Mouse (Mus musculus): Measurements from ENCODE around the gene Wnt5a.

Gene Wnt5a

DNA sequence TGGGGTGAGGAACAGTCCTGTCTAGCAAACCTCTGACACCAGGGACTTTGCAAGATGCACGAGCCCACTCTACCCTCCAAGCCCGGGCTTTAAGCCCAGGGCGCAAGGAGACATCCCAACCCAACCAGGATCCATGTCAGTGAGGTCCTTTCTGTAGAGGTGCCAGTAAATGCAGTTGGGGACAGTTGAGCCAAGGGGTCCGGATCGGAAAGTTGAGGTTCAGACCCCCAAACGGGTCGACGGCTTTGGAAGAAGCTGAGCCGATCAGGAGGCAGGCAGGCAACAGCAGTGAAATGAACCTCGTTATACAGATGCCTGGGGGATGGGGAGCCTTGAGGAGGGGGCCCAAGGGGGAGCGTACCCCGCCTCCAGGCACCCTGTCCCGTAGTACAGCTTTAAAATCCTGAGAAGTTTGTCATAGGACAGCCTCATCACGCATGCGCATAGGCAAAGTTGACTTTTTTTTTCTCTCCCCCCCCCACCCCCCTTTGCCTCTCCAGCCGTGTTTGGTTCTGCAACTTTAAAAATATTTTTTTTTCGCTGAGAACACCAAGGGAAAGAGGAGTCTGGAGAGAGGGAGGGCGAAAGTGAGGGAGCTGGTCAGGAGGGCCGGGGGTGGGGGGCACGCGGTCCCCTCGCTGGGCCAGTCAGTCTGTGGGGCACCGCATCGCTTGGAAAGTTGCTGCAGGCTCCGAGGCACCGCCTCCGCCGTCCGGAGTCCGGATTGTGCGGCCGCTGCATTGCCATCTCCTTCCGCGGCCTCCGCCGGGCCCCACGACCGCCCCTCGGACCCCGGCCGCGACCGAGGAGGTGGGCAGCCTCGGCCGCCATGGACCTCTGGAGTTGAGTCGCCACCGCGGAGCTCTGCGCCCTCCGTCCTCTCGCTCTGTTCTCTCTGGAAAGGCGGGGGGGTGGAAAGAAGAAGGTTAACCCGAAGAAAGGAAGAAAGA lies at the start of gene Wnt5a:
TSS of gene Wnt5a (plus strand) at position 650 of the 950 bp plus-strand sequence.
- peak; percentile 60 for DNase-seq

DNA sequence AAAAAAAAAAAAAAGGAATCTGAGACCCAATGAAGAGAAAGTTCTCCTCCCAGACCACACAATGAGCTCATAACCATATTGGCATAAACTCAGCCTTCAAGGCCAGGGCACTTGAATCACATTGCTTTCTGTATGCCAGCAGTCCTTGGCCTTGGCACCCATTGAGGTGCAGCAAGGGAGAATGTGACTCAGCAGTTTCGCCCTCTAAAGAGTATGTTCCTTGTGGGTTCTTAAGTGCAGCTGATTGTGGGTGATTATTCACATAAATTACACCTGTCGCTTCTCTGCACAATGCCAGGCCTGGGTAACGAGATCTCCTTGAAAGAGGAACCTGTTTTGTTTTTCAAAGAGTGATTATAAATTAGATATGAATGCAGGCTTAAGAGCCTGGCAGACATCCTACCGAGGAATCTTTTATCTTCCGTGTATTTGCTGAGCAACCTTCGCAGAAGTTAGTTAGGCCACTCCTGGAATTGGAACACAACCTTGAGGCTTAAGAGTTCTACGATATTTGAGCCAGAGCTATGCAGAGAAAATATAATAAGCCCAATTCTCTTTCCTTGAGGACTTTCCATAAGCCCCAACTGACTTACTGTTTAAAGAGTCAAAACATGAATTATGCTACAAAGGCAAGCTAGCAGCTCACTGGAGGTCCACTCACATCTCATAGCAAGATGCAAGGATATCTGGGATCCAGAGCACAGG lies 48.0 kb upstream of the Wnt5a start:
- DNase-seq, result peak; percentile 13

GRCm38 (mm10) chr14:28457428-28457827 lies 47.1 kb upstream of the Wnt5a start:
- no peak for DNase-seq

GRCm38 (mm10) chr14:28467956-28468355 lies 36.6 kb upstream of the Wnt5a start:
- DNase-seq, result no peak

DNA sequence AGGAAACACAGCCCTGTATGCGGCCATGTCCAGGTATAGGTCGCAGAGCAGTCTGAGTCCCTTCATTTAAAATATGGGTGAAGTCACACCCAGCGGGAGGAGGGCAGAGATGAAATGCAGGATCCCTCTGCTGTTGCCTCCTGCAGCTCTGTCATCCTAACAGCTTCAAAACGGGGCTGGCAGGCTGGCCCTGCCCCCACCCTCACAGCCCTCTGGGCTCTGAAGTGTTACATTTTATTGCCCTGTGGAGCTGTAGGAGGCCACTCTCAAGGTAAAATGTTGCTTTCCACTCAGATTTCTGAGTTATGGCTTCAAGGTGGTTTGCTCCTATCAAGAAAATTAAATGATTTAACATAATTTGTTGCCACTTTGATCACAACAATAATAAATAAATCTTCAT lies 34.9 kb upstream of the Wnt5a start:
- DNase-seq, result no peak

GRCm38 (mm10) chr14:28470212-28470611 lies 34.3 kb upstream of the Wnt5a start:
- no peak for DNase-seq

- no peak for DNase-seq
Observed at GRCm38 (mm10) chr14:28475012-28475411, 29.5 kb upstream of the Wnt5a start.

GRCm38 (mm10) chr14:28475421-28475820 lies 29.1 kb upstream of the Wnt5a start:
- DNase-seq, result no peak

GRCm38 (mm10) chr14:28476746-28477145 lies 27.8 kb upstream of the Wnt5a start:
- no peak for DNase-seq

GRCm38 (mm10) chr14:28480866-28481265 lies 23.7 kb upstream of the Wnt5a start:
- no peak for DNase-seq

GRCm38 (mm10) chr14:28493806-28494205 lies 10.7 kb upstream of the Wnt5a start:
- DNase-seq, result no peak

DNA sequence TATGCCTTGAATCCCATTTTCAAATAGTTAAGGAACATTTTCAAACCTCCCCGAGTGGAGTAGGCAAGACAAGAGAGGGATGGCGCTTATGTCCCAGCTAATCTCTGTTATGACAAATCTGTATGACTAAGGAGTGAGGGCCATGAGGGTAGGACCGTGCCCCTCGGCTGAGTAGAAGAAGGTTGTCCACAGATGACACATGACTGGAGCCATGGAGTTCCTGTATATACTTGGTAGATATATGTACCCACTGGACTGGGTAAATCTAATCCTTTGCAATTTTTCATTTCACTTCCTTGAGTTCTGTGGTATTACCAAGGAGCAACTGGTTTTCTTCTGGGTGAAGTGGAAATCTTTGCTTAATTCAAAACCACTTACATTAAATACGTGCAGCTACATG lies 10.3 kb upstream of the Wnt5a start:
- DNase-seq, result no peak

- no peak for DNase-seq
Observed at GRCm38 (mm10) chr14:28501216-28501878, 3.2 kb upstream of the Wnt5a start.

DNA sequence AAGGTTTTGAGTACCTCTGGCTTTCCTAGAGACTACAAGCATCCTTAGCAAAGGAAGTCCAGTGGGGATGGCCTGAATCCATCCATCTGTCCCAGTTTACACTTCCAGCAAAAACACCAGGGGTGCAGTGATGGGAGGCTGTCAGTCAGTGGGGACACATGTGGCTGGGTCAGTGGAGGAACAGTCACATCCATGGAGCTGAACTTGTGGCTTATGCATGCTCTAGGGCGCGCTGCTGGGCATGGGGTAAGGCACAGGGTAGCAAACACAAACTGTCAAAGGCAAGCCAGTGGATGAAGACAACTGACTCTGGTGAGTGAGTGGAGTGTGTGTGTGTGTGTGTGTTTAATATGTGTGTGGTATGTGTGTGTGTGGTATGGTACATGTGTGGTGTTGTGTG lies 1.3 kb upstream of the Wnt5a start:
- no peak for DNase-seq

DNA sequence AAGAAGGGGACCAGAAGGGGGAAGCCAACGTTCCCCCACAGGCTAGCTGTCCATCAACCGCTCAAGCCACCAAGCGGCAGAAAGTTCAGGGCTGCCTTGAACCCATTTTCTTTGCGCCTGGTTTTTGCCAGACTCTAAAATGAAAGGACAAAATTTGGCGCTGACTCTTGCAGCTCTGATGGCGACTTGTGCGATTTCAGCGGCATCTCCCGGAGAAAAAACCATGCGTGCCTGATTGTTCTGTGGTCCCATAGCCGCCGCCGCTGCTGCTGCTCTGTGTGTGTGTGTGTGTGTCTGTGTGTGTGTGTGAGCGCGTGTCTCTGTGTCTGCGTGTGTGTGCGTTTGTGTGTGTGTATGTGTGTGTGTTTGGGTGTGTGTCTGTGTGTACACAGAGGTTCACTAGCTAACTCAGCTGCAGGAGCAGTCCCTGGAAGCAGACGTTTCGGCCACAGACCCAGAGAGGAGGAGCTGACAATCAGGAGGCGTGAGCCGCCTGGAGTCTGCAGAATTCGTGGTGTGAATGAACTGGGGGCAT lies 568 bp downstream of the Wnt5a start:
- peak; percentile 70 for DNase-seq

DNA sequence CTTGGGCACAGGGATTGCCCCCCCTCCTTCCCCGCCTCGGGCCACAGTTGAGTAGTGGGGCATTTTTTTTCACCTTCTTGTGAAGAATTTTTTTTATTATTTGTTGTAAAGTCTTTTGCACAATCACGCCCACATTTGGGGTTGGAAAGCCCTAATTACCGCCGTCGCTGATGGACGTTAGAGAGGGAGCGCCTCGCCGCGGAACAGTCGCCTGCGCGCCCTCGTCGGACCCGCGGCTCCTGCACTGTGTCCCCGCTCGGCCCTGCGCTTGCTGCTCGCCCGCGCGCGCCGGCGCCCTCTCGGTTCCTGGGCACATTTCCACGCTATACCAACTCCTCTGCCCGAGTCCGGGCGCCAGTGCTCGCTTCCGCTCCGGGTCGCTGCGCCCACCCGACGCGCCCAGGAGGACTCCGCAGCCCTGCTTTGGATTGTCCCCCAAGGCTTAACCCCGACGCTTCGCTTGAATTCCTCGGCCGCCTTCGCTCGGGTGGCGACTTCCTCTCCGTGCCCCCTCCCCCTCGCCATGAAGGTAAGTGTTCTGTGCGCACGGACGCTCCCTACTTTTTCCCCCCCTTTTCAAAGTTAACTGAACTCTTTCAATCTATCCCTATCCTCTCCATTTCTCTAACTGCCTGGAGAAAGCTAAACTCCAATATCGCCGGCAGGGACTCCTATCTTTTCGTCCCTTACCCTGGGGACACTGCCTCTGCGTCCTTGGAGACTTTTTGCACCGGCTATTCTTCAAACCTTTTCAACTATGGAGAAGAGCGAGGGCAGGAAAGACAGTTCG lies 1.2 kb downstream of the Wnt5a start:
- DNase-seq, result peak; percentile 35

GRCm38 (mm10) chr14:28506376-28506831 lies 1.9 kb downstream of the Wnt5a start:
- DNase-seq, result peak; percentile 75

- DNase-seq, result no peak
Observed at GRCm38 (mm10) chr14:28507011-28507410, 2.5 kb downstream of the Wnt5a start.

DNA sequence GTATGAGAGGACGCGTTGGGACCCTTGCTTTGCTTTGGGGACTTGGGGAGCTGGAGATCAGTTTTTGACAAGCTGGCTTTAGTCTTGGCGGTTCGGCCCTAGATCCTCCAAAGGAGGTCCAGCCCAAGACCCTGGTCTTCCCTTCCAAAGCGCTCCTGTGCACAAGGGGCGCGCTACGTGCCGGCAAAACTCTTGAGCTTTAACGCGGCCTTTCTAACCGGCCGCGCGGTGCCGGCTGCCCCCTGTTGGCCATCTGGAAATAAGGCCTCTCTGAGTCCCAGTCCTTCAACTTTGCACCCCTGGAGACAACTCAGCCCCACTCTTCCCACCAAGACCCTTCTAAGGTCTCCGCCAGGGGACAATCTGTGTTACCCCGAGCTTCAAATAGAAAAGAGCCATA lies 2.9 kb downstream of the Wnt5a start:
- DNase-seq, result peak; percentile 83

- DNase-seq, result no peak
Observed at GRCm38 (mm10) chr14:28508288-28509258, 4.0 kb downstream of the Wnt5a start.
